Mouse (Mus musculus) brain, embryonic 14.5 days (tissue): Measurements from ENCODE around the gene Lpin1.

Experiments used
- CTCF ChIP-seq: fragments of 200-500 bp; IDR thresholded peaks from 2 replicates; pipeline ENCODE4 v1.5.1; 2012; ENCODE audit warnings: inconsistent platforms, mild to moderate bottlenecking, moderate library complexity, borderline replicate concordance; ENCODE audit not compliant: insufficient read depth, insufficient read length; ENCODE audit errors: extremely low read depth
- POLR2A ChIP-seq: fragments of 200-500 bp; IDR thresholded peaks from 2 replicates; pipeline ENCODE4 v1.6.1; 2012; ENCODE audit warnings: mild to moderate bottlenecking, inconsistent platforms, borderline replicate concordance; ENCODE audit not compliant: poor library complexity, insufficient read depth, insufficient read length, severe bottlenecking; ENCODE audit errors: extremely low read depth

DNA sequence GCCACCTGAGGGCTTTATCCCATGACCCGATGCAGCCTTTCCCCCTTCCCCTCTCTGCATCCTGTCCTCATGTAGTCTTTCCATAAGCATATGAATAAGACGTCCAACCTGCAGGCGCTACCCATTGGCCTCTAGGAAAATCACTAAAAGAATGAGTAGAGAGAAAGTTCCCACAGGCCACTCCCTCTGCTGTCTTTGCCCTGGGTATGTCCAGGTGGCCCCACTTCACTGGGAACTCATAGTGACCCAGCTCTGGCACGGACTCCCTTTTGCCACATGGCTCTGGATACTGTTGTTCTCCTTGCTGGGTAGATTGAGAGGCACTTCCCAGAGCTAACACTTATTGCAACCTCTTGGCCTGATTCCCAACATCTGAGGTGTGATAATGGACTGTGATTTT, 44.8 kb upstream of the Lpin1 start:
- TF ChIP-seq POLR2A (no peak), CTCF (no peak)
